Mouse (Mus musculus): ENCODE measurements at regions not wholly inside any gene's neighbourhood (a gene's known extent, or its start where the extent isn't known, plus 50 kb on each side); places are given as distances from the start of the nearest gene placed in this dataset.
A peak's percentile ranks its signal among the peaks of the same experiment; 100 is the strongest.

- peak; percentile 30 for DNase-seq
Measured at GRCm38 (mm10) chrX:72330323-72330722, 55.7 kb upstream of the Gabre start.

DNA sequence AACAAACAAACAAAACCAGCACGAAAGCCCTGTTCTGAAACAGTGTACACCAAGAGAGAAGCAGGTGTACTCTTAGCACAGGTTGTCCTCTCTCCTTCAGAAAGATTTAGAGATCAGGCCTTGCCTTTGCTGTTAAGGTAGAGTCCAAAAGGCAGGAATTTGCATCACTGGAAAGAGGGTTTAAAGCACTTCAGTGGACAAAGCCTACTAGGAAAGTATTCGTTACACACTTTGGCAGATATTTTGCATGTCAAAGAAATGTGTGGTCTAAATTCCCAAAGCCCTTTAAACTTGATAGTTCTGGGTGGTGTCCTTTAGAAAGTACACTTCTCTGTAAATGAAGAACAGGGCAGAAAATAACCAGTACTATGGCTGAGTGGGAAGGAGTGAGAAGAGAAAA, 54.2 kb upstream of the Gabre start:
- DNase-seq: no peak

Measured in gastrocnemius, postnatal 10 days (tissue).